Mouse (Mus musculus): ENCODE results near the gene Zfp512. TPM values are rescaled to one million over a fixed set of nuclear protein-coding genes. Genes with fewer than 3 reads are reported as not detected.
"Not testable (repeated sequence)": the region's sequence is repeated elsewhere in the genome, so short reads cannot be mapped to it uniquely, and the experiment has no call there.

Gene Zfp512
- polyA plus RNA-seq (2012; ENCODE audit: insufficient read depth, insufficient read length, missing spikeins) = 24.8 and 34.2 TPM in 2 replicates

DNA sequence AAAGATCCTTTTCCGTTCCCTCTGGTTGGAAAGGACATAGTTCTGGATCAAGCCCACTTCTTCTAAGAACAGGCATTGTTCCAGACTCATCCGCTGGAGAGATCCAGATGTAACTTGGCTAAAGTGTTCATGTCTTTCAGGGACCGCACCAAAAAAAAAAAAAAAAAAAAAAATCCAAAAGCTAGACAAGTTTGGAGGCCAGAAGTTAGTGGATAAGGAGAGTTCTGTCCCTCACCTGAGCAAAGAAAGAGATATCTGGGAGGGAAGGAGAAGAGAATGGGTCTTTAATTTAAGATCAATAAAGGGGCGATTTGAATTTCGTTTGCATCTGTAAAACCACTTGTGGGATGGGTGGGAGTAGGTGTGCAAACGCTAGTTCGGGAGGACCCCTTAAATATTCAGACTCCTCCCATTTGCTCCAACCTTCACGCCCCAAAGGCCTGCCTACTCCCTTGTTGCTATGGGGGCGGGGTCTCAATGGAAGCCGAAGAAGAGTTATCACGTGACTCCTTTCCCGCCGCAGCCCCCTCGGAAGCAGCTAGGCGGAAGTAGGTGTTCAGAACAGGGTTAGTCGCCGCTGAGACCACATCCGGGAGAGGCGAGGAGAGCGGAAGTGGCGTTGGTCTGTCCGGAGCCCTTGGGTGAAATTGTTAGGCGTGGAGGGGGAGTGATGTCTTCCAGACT, at the start of gene Zfp512:
TSS of gene Zfp512 (plus strand) at position 554 of the 684 bp plus-strand sequence.
- Histone ChIP-seq H3K27ac (ENCODE audit: insufficient read depth, low read depth, low read length) (peak within 1 kb of the TSS; percentile 85), H3K4me3 (ENCODE audit: insufficient read depth, low read length) (peak within 1 kb of the TSS; percentile 71), H3K4me1 (ENCODE audit: control insufficient read depth, insufficient read depth, low read length) (peaks cover 19% of the 10 kb centered on the region)
- TF ChIP-seq POLR2A (IDR thresholded peaks at IDR 0.05; ENCODE audit: borderline replicate concordance, low read depth, low read length) = no peak
- TF ChIP-seq CTCF (IDR thresholded peaks at IDR 0.05; ENCODE audit: low read depth, low read length) = no peak

DNA sequence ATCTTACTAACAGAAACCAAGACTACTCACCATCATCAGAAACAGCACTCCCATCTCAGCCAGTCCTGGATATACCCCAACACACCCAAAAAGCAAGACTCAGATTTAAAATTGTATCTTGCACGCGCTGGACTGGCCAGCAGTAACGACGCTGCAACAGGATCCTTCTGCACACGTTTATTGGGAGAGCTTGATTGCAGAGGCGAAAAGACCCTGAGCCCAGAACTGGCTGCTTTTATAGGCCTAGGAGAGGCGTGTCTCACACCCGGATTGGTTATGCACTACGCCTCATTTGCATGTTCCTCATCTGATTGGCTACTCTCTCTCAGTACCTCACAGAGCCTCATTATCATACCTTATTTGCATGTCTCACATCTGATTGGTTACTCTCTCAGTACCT, 17.5 kb upstream of the Zfp512 start:
- not testable (repeated sequence) for H3K27ac ChIP-seq (ENCODE audit: insufficient read depth, low read depth, low read length); H3K4me3 ChIP-seq (ENCODE audit: insufficient read depth, low read length); H3K4me1 ChIP-seq (ENCODE audit: control insufficient read depth, insufficient read depth, low read length)

DNA sequence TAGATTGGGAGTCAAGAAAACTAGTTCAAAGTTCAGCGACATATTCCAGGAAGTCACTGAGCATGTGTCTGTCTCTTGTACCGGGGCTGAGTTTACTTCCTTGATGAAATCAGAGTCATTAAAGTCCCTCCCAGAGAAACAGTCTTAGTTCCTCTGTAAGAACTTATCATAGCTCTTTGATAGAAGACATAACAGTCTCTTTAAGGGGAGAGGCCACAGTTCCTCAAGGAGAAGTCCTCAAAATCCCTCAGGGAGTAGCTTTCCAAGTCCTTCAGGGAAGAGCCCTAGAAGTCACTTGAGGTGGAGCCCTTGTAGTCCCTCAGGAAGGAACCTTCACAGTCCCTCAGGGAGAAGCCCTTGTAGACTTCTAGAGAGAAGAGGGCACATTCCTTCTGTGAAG, 895 bp upstream of the Zfp512 start:
- no peak for TF ChIP-seq POLR2A (IDR thresholded peaks at IDR 0.05; ENCODE audit: borderline replicate concordance, low read depth, low read length)
- no peak for TF ChIP-seq CTCF (IDR thresholded peaks at IDR 0.05; ENCODE audit: low read depth, low read length)
- Histone ChIP-seq H3K27ac (ENCODE audit: insufficient read depth, low read depth, low read length) (peak overlapping the region; percentile 85), H3K4me3 (ENCODE audit: insufficient read depth, low read length) (no peak overlapping the region), H3K4me1 (ENCODE audit: control insufficient read depth, insufficient read depth, low read length) (peaks cover 19% of the 10 kb centered on the region)

DNA sequence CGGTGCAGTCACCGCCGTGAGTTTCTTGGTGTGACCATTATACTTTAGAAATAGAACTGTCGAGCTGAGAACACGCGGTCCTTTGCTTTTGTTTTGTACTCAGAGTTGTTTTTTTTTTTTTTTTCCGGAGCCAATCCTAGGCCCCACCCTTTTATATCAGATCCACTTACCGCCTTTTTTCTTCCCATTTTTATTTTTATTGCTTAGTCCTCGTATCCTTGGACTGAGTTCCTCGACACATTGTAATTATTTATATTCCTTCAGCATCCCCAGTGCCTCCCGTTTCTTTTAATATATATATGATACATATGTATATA, 289 bp downstream of the Zfp512 start:
- peak overlapping the region; percentile 71 for H3K4me3 ChIP-seq (ENCODE audit: insufficient read depth, low read length)
- TF ChIP-seq POLR2A (IDR thresholded peaks at IDR 0.05; ENCODE audit: borderline replicate concordance, low read depth, low read length) = 0 out of 2 replicates have a peak, but pooled peaks have one; percentile 33
- no peak for TF ChIP-seq CTCF (IDR thresholded peaks at IDR 0.05; ENCODE audit: low read depth, low read length)
- peak overlapping the region; percentile 78 for H3K27ac ChIP-seq (ENCODE audit: insufficient read depth, low read depth, low read length)
- H3K4me1 ChIP-seq (ENCODE audit: control insufficient read depth, insufficient read depth, low read length) = peaks cover 19% of the 10 kb centered on the region

DNA sequence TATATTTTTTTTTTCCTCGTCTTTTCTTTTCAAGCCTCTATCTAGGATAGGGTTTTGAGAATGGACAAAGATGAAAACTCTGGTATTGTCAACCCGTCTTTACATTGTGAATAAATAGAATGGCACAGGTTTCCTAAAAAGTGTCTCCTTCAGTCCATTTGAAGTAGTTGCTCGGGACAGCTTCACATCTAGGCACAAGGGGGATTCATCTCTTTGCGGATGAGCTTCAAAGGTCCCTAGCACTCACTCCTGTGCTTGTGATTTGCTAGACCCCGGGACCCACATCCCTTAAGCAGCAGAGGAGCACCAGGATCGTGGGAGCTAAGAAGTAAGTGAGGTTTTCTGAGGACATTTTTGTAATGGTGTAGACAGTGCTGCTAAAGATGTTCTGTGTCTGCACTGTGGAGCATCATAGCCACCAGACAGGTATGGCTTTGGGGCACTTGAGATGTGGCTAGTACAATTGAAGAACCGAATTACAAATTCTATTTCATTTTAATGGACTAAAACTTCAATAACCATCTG, 717 bp downstream of the Zfp512 start:
- H3K4me3 ChIP-seq (ENCODE audit: insufficient read depth, low read length) = peak overlapping the region; percentile 58
- no peak overlapping the region for H3K27ac ChIP-seq (ENCODE audit: insufficient read depth, low read depth, low read length)
- TF ChIP-seq POLR2A (IDR thresholded peaks at IDR 0.05; ENCODE audit: borderline replicate concordance, low read depth, low read length) = no peak
- TF ChIP-seq CTCF (IDR thresholded peaks at IDR 0.05; ENCODE audit: low read depth, low read length) = no peak
- H3K4me1 ChIP-seq (ENCODE audit: control insufficient read depth, insufficient read depth, low read length) = peaks cover 19% of the 10 kb centered on the region

DNA sequence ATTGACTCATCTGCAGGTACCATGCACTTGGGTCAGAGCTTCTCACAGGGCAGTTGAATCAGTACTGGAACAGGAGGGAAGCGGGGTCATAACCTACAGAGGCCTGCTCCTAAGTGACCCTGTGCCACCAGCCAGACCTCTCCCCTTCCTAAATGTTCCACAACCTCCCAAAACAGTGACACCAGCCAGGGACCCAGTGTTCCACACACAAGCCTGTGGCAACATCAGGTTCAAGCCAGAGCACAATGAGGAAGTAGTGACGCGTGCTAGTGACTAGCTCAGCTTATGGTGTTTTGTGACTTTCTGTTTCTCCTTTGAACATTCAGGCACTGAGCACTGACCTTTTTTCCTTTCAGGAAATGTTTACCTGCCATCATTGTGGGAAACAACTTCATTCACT, 15.6 kb downstream of the Zfp512 start:
- Histone ChIP-seq H3K4me1 (ENCODE audit: control insufficient read depth, insufficient read depth, low read length) (peaks cover 12% of the 10 kb centered on the region), H3K4me3 (ENCODE audit: insufficient read depth, low read length) (no peak overlapping the region), H3K27ac (ENCODE audit: insufficient read depth, low read depth, low read length) (peak overlapping the region; percentile 67)
- TF ChIP-seq CTCF (IDR thresholded peaks at IDR 0.05; ENCODE audit: low read depth, low read length) (no peak), POLR2A (IDR thresholded peaks at IDR 0.05; ENCODE audit: borderline replicate concordance, low read depth, low read length) (0 out of 2 replicates have a peak, but pooled peaks have one; percentile 23)

DNA sequence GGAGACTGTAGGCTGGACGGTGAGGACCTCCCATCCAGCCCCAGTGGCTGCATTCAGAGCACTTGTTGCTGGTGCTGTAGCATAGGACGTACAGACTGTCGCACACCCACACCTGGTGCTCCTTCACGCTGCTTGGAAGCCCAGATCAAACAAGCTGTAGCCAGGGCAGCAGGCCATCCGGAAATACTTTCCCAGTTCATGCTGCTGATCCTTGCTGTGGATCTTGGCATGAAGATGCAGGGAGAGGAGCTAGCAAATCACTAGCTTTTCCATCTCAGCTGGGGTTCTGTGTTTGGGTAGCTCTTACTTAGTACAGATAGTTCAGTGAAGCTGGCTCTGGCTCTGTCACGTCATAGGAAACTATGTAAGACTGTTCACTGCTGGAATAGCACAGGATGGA, 17.5 kb downstream of the Zfp512 start:
- H3K4me1 ChIP-seq (ENCODE audit: control insufficient read depth, insufficient read depth, low read length) = peaks cover 12% of the 10 kb centered on the region
- no peak overlapping the region for H3K27ac ChIP-seq (ENCODE audit: insufficient read depth, low read depth, low read length)
- H3K4me3 ChIP-seq (ENCODE audit: insufficient read depth, low read length) = no peak overlapping the region
- TF ChIP-seq CTCF (IDR thresholded peaks at IDR 0.05; ENCODE audit: low read depth, low read length) (no peak), POLR2A (IDR thresholded peaks at IDR 0.05; ENCODE audit: borderline replicate concordance, low read depth, low read length) (no peak)

DNA sequence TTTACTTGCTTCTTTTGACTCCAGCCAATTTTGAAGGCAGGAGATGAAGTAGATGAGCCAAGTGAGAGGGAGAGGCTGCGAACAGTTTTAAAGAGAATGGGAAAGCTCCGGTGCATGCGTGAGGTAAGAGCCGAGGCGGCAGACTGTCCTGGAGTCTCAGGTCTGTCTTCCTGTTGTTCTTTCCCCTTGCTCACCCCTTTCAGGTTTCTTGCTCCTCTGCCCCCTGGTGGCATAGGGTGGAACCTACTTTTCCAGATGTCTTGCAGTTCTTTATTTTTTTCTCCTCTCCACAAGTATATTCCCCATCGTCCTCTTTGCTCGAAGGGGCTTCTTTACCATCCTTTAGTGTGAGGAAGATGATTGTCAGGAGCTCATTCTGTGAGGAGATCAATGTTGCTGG, 18.1 kb downstream of the Zfp512 start:
- Histone ChIP-seq H3K4me3 (ENCODE audit: insufficient read depth, low read length) (no peak overlapping the region), H3K4me1 (ENCODE audit: control insufficient read depth, insufficient read depth, low read length) (peaks cover 12% of the 10 kb centered on the region), H3K27ac (ENCODE audit: insufficient read depth, low read depth, low read length) (no peak overlapping the region)
- no peak for TF ChIP-seq POLR2A (IDR thresholded peaks at IDR 0.05; ENCODE audit: borderline replicate concordance, low read depth, low read length)
- TF ChIP-seq CTCF (IDR thresholded peaks at IDR 0.05; ENCODE audit: low read depth, low read length) = peak; percentile 41

DNA sequence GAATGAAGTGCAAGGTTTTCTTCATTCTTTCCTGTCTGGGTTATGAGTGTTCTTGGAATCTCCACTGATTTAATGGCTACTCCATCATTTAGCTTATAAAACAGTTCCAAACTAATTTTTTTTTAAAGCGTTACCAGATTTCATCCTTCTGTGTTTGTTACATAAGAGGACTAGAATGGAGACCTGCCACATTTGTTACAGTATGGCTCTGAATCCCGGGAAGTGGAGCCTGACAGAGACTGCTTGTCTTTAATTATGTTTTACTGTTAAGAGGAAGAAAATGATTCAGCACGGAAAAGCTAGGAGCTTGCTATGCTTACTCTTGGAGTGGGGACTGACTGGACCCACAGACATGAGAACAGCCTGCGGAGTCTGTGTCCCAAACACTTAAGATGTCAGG, 28.3 kb downstream of the Zfp512 start:
- TF ChIP-seq POLR2A (IDR thresholded peaks at IDR 0.05; ENCODE audit: borderline replicate concordance, low read depth, low read length) (no peak), CTCF (IDR thresholded peaks at IDR 0.05; ENCODE audit: low read depth, low read length) (no peak)
- H3K4me1 ChIP-seq (ENCODE audit: control insufficient read depth, insufficient read depth, low read length) = no peaks in the 10 kb centered on the region
- no peak overlapping the region for H3K27ac ChIP-seq (ENCODE audit: insufficient read depth, low read depth, low read length)
- H3K4me3 ChIP-seq (ENCODE audit: insufficient read depth, low read length) = no peak overlapping the region

DNA sequence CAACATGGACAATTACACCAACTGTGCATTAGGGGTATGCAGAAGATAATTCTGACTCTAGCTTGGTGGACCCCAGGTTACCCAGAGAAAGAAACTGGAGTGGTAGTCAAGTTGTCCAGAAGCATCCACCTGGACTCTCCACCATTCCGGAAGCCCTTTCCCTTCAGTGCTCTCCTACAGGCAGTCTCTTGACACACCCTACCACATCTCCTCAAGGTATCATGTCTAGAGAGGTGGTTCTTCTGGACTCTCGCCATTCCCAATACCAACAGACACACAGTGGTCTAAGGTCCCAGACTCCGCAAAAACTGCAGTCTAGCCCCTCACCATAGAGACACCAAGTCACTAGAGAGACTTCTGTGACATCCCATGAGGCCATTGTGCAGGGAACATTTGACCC, 33.2 kb downstream of the Zfp512 start, which contains the start of gene 4930548H24Rik:
TSS of gene 4930548H24Rik (plus strand) at position 301 of the 400 bp plus-strand sequence.
- H3K4me3 ChIP-seq (ENCODE audit: insufficient read depth, low read length) = no peak within 1 kb of the TSS
- no peak for TF ChIP-seq POLR2A (IDR thresholded peaks at IDR 0.05; ENCODE audit: borderline replicate concordance, low read depth, low read length)
- TF ChIP-seq CTCF (IDR thresholded peaks at IDR 0.05; ENCODE audit: low read depth, low read length) = no peak
- H3K4me1 ChIP-seq (ENCODE audit: control insufficient read depth, insufficient read depth, low read length) = peaks cover 8% of the 10 kb centered on the region
- no peak within 1 kb of the TSS for H3K27ac ChIP-seq (ENCODE audit: insufficient read depth, low read depth, low read length)
